Mouse (Mus musculus): ENCODE measurements around the gene Saa2.

DNA sequence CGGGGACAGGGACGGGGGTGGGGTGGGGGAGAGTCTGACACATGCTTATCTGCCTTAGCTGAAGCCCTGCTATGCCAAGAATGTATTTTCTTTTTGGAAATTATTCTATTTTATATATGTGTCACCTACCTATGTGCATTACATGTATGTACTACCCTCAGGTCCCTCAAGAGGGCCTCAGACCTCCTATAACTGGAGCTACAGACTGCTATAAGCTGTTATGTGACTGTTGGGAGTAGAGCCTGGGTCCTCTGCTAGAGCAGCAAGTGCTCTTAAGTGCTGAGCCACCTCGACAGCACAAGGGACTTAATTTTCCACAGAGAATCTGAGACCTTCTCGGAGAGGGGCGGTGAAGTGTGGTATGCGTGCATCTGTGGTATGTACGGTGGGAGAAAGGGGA is 16.9 kb downstream of the Saa2 start:
- TF ChIP-seq POLR2A (IDR thresholded peaks at IDR 0.05; ENCODE audit: extremely low read depth, insufficient read depth, low read length) (no peak), CTCF (IDR thresholded peaks at IDR 0.05; ENCODE audit: low read depth, low read length) (no peak)

Measured in liver, adult 2 months (tissue).